Mouse (Mus musculus) liver, embryonic 11.5 days (tissue): ENCODE measurements around the gene Unc119. TPM values are rescaled to one million over a fixed set of nuclear protein-coding genes. Genes with fewer than 3 reads are reported as not detected.

Source experiments
- ATAC-seq: fragments of 200-750 bp; cut with Nextera tagmentation; replicated peaks from 2 replicates; pipeline ENCODE4 v1.8.0; 2017; ENCODE audit warnings: moderate number of reproducible peaks, mild to moderate bottlenecking, moderate TSS enrichment, moderate library complexity; ENCODE audit not compliant: low FRiP score
- DNase-seq: peaks from one replicate; pipeline ENCODE4 v3.0.0-alpha.2; 2017; ENCODE audit warnings: low spot score
- H3K27ac ChIP-seq: fragments of 300-500 bp; sonication (generic); 2 replicates; pipeline ENCODE4 v1.5.1; 2014; ENCODE audit warnings: mild to moderate bottlenecking, low read depth, low read length, control low read depth
- H3K27me3 ChIP-seq: fragments of 300-500 bp; sonication (generic); replicated peaks from 2 replicates; pipeline ENCODE4 v1.6.1; 2014; ENCODE audit warnings: low read length, mixed read lengths; ENCODE audit not compliant: control insufficient read depth, insufficient read depth
- H3K36me3 ChIP-seq: fragments of 300-500 bp; sonication (generic); 2 replicates; pipeline ENCODE4 v1.6.1; 2014; ENCODE audit warnings: mild to moderate bottlenecking, low read length, moderate library complexity, mixed read lengths; ENCODE audit not compliant: control insufficient read depth, insufficient read depth
- H3K4me1 ChIP-seq: fragments of 300-500 bp; sonication (generic); replicated peaks from 2 replicates; pipeline ENCODE4 v1.6.1; 2014; ENCODE audit warnings: low read length, mixed read lengths; ENCODE audit not compliant: control insufficient read depth, insufficient read depth
- H3K4me2 ChIP-seq: fragments of 300-500 bp; sonication (generic); 2 replicates; pipeline ENCODE4 v1.6.1; 2014; ENCODE audit warnings: mild to moderate bottlenecking, control low read depth, moderate library complexity
- H3K4me3 ChIP-seq: fragments of 300-500 bp; sonication (generic); 2 replicates; pipeline ENCODE4 v1.5.1; 2014; ENCODE audit warnings: low read depth, low read length, control low read depth
- H3K9ac ChIP-seq: fragments of 300-500 bp; sonication (generic); 2 replicates; pipeline ENCODE4 v1.6.1; 2014; ENCODE audit warnings: low read depth, low read length, control low read depth
- H3K9me3 ChIP-seq: fragments of 300-500 bp; sonication (generic); 2 replicates; pipeline ENCODE4 v1.6.1; 2016; ENCODE audit warnings: low read length, inconsistent platforms, mixed read lengths; ENCODE audit not compliant: control insufficient read depth
- WGBS: fragments of 180-500 bp; shearing (Covaris S2); extraction: QIAGEN DNeasy Blood & Tissue Kit; methylation state at CpG from one replicate; pipeline ENCODE4 v1.1.7; 2014; 5-methylcytosine and 5-hydroxymethylcytosine counted together
- polyA plus RNA-seq: library from polyadenylated mRNA; unstranded; fragments of >200 nt; fragmentation: Nextera tagmentation; extraction: Ambion mirVana; gene quantifications from 2 replicates; pipeline ENCODE4 v1.2.1, GENCODE M21; 2014

Unc119 gene
- polyA plus RNA-seq, 1 experiment from 2014 or later, result 68.9 TPM

DNA sequence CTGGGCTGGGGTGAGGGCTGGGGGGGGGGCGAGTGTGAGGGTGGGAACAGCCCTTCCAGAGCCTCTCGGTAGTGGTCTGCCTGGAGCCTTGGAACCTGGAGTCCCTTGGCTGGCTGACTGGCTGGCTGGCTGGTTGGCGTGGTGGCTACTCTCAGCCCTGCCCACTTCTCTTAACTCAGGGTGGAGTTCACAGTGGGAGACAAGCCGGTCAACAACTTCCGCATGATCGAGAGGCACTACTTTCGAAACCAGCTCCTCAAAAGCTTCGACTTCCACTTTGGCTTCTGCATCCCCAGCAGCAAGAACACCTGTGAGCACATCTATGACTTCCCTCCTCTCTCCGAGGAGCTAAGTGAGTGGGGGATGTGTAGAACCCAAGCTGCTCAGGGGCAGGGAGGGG lies 4.6 kb downstream of the Unc119 start:
- no peak for DNase-seq
- Histone ChIP-seq H3K27me3 (no peaks in the 10 kb centered on the region), H3K9ac (no peak overlapping the region), H3K9me3 (no peaks in the 10 kb centered on the region), H3K4me1 (peaks cover 39% of the 10 kb centered on the region), H3K4me3 (no peak overlapping the region), H3K27ac (peak overlapping the region; percentile 30; the same call in 1 of the 2 replicates), H3K4me2 (peak overlapping the region; percentile 17; the same call in 1 of the 2 replicates), H3K36me3 (peaks cover 14% of the 10 kb centered on the region)
- 76% methylated on average over 9 of the region's 9 CpGs for WGBS
- ATAC-seq, result no peak

DNA sequence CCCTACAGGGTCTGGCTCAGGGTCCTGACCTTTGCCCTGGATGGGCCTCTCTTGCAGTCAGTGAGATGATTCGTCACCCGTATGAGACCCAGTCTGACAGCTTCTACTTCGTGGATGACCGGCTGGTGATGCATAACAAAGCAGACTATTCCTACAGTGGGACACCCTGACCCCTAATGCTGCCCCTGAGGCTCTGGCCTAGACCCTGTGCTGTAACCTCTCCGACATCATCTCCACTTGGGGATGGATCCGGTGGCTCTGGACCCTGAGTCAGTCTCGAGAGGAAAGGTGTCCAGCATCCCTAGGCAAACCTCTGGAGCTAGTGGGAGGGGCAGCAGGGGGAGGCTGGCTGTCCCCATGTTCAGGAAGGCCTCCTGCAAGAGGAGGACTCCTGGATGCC lies 5.2 kb downstream of the Unc119 start:
- 67% methylated on average over 7 of the region's 7 CpGs for WGBS
- Histone ChIP-seq H3K9me3 (no peaks in the 10 kb centered on the region), H3K4me3 (no peak overlapping the region), H3K4me1 (peaks cover 39% of the 10 kb centered on the region), H3K36me3 (peaks cover 14% of the 10 kb centered on the region), H3K9ac (no peak overlapping the region), H3K27me3 (no peaks in the 10 kb centered on the region), H3K4me2 (no peak overlapping the region), H3K27ac (no peak overlapping the region)
- ATAC-seq (no peak), DNase-seq (no peak)

DNA sequence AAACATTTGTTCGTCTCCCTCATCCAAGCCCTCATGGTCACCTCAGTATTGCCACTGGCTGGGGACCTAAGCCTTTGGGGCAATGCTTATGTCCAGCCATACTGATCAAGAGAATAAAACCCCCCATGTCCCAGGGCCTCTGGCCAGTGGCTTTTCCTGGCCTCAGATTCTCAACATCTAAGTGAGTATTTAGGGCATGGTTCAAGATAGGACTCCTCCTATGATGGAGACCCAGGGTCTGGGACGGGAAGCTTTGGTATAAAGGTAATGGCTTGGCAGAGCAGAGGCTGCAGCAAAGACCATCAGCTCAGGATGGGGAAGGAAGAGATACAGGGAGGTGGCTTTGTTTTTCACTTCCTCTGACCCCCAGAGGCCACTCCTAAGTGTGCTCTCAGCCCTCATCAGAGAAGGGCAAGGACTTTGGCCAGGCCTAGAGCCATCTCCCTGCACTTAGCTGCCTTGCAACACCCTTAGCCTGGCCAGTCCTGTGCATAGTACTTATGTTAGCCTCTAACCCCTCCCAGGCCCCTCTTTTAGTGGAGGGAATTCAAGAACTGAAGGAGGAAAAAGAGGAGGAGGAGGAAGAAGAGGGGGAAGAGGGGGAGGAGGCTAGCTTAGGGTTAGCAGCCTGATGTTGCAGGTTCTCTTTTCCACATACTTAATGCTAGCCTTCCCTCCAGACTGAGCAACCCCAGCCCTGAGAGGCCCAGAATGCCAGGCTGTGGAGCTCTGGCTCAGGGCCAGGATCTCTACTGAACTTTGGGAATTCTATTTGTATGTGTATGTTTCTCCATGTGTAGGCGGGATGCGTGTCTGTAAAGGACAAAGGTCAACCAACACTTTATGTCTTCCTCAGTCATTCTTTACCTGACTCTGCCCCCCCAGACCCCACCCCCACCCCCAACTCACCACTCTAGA lies 6.4 kb downstream of the Unc119 start:
- no peak overlapping the region for H3K9ac ChIP-seq
- H3K4me1 ChIP-seq, result peaks cover 31% of the 10 kb centered on the region
- no peak overlapping the region for H3K4me2 ChIP-seq
- H3K27me3 ChIP-seq, result no peaks in the 10 kb centered on the region
- H3K36me3 ChIP-seq, result peaks cover 14% of the 10 kb centered on the region
- no peaks in the 10 kb centered on the region for H3K9me3 ChIP-seq
- DNase-seq (no peak), ATAC-seq (no peak)
- no peak overlapping the region for H3K27ac ChIP-seq
- no peak overlapping the region for H3K4me3 ChIP-seq
- 81% methylated on average over 4 of the region's 4 CpGs for WGBS

DNA sequence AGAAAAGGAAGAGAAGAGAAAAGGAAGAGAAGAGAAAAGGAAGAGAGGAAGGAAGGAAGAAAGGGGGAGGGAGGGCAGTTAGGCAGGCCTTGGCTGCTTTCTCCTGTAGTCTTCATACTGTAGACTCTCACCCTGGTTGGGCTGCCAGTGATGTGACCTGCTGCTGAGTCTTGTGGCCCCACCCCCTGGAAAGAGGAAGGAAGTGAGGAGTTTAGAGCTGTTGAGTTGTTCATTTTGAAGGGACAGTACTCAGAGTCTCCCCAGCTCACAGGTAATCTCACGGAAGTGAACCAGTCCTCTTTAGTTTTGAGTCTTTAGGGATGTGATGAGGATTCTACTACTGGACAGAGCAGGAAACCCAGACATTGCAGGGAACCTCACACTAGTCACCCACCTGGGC lies 9.8 kb downstream of the Unc119 start:
- Histone ChIP-seq H3K4me2 (no peak overlapping the region), H3K4me3 (no peak overlapping the region), H3K9me3 (no peaks in the 10 kb centered on the region), H3K27ac (no peak overlapping the region), H3K27me3 (no peaks in the 10 kb centered on the region), H3K4me1 (peaks cover 3% of the 10 kb centered on the region; the same call in 1 of the 2 replicates), H3K9ac (no peak overlapping the region), H3K36me3 (peaks cover 8% of the 10 kb centered on the region; the same call in 1 of the 2 replicates)
- no peak for DNase-seq
- 53% methylated on average over 1 of the region's 1 CpGs for WGBS
- no peak for ATAC-seq

DNA sequence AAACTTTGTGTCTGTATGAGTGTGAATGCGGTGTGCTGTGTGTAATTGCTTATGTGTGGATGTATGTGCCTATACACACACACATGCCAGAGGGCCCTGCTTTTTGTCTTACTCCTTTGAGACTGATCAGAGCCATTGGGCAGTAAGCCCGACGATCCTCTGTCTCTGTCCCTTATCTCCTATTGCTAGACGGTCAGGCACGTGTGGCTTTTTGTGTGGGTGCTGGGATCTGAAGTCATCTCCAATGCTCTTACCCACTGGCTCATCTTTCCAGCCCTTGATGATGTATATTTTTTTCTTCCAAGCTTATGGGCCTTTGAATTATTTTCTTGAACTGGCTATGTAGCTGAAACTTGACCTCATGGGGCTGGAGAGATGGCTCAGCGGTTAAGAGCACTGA lies 11.6 kb downstream of the Unc119 start:
- Histone ChIP-seq H3K9ac (no peak overlapping the region), H3K4me2 (no peak overlapping the region), H3K4me1 (no peaks in the 10 kb centered on the region), H3K36me3 (no peaks in the 10 kb centered on the region), H3K27ac (no peak overlapping the region), H3K4me3 (no peak overlapping the region), H3K27me3 (no peaks in the 10 kb centered on the region), H3K9me3 (no peaks in the 10 kb centered on the region)
- DNase-seq (no peak), ATAC-seq (no peak)
- 57% methylated on average over 6 of the region's 6 CpGs for WGBS

DNA sequence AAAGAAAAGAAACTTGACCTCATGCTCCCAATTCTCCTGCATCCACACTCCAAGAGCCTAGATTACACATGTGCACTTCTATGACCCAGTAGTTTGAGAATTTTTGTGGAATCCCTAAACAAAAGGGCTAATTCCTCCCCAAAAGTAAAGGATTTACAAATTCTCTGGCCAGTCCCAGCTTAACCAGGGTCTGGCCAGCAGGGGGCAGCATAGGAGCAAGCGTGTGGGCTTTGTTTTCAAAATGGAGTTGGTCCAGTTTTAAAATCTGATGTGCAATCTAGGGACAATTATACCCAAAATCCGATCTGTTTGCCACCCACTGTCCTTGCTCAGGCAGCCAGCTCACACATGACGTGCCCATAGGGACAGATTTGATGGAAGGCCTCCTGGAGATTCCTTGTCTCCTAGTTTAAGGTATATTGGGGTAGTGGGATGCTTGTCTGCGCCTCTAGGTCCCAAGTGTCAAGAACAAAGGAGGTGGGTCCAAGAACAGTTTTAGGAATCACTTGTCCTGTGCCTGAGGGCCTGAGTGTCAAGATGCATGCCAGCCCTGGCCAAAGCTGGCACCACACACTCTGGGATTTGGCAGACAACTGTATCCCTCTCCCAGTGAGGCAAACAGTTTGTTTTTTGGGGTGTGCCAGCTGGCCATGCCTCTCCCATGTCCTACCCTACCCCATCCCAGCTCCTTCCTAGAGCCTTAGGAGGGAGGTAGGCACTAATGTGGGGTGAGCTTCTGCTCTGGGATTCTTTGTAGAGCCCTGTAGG lies 12.4 kb downstream of the Unc119 start:
- DNase-seq, result peak; percentile 69
- no peak overlapping the region for H3K9ac ChIP-seq
- H3K36me3 ChIP-seq, result no peaks in the 10 kb centered on the region
- no peak overlapping the region for H3K4me2 ChIP-seq
- 29% methylated on average over 4 of the region's 4 CpGs for WGBS
- no peak for ATAC-seq
- no peaks in the 10 kb centered on the region for H3K27me3 ChIP-seq
- H3K9me3 ChIP-seq, result no peaks in the 10 kb centered on the region
- H3K27ac ChIP-seq, result no peak overlapping the region
- no peaks in the 10 kb centered on the region for H3K4me1 ChIP-seq
- no peak overlapping the region for H3K4me3 ChIP-seq

DNA sequence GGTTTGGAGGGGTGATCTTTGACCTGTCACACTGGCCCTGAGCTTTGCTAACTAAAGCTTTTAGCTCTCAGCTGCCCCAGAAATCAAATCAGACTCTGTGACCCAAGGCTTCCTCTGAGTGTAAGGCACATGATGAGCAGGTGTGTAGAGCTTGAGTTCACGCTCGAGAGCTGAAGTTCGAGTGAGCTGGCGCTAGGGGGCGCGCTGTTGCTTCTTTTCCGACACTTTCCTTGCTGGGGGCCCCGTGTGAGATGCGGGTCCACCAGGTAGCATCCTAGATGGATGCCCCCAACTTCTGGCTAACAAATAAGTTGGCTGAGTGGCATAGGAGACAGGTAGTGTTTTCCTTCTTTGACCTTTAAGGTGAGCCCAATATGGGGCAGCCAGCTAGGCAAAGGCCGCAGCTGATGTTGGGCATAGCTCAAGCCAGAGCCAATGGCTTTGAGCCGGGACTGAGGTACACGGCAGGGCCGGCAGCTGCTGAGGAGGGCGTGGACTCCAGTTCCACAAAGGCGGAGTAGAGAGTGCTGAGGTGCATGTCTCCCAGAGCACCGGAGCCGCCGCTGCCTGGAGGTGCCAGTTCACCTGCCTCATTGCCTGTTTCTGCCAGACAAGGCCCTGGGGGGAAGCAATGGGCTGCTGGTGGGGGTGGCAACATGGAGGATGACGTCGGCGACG lies 15.2 kb downstream of the Unc119 start:
- peak; percentile 51 for DNase-seq
- H3K27ac ChIP-seq, result no peak overlapping the region
- H3K4me1 ChIP-seq, result no peaks in the 10 kb centered on the region
- no peaks in the 10 kb centered on the region for H3K36me3 ChIP-seq
- H3K27me3 ChIP-seq, result no peaks in the 10 kb centered on the region
- ATAC-seq, result no peak
- no peaks in the 10 kb centered on the region for H3K9me3 ChIP-seq
- no peak overlapping the region for H3K4me3 ChIP-seq
- no peak overlapping the region for H3K4me2 ChIP-seq
- no peak overlapping the region for H3K9ac ChIP-seq
- 22% methylated on average over 22 of the region's 22 CpGs for WGBS

DNA sequence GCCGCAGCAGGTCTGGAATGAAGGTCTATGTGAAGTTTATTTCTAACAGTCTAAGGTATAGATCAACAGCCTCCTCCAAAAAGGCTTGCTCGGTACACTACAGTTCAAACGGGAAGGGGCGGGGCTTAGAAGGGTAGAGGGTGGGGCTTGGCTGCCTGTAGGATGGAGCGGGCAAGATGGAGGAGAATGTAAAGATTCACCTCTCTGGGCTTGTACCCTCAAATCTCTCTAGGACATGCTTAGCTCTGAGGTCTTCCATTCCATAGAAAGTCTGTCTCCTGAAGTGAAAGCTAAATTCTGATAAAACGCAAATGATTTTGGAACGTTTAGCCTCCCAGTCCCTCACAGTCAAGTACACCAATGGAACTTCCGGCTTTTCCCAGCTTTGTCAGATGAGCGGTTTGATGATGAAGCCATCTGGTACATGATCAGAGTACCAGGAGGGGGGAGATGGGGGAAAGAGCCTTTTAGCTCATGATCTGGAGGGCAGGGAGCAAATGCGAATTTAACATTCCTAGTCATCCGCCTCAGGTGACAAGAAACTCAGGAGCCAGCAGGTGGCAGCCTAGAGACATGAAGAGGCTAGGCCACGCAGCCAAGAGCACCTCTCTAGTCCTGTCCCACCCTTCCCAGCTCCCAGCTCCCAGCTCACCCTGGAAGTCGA lies 17.0 kb downstream of the Unc119 start:
- ATAC-seq (peak; percentile 82), DNase-seq (peak; percentile 70)
- Histone ChIP-seq H3K27me3 (no peaks in the 10 kb centered on the region), H3K27ac (no peak overlapping the region), H3K9me3 (no peaks in the 10 kb centered on the region), H3K36me3 (no peaks in the 10 kb centered on the region), H3K9ac (no peak overlapping the region), H3K4me1 (no peaks in the 10 kb centered on the region), H3K4me3 (peak overlapping the region; percentile 47), H3K4me2 (peak overlapping the region; percentile 64)
- WGBS, result 8% methylated on average over 13 of the region's 13 CpGs
